Comparison of ENCODE assay signal across 1 mouse cellular context in genomic region chr8:71441404-71441803, GRCm38 (mm10).
TF ChIP-seq lines count a peak whose summit lies in the region.

No protein-coding gene starts in this region.

TF ChIP-seq in MEL, 35 proteins besides CTCF, POLR2A, EP300 and RAD21 (continued from another document):
- TF ChIP-seq ELF1 (IDR thresholded peaks at IDR 0.05; ENCODE audit: low read depth, low read length), result no peak
- TF ChIP-seq USF2 (IDR thresholded peaks at IDR 0.05; ENCODE audit: borderline replicate concordance in 1 of 2, insufficient read depth in 1 of 2, low read depth in 1 of 2, low read length in 2 of 2), result no peak
- TF ChIP-seq USF1 (IDR thresholded peaks at IDR 0.05; ENCODE audit: low read depth, low read length), result no peak
- no peak for TF ChIP-seq MXI1 (IDR thresholded peaks at IDR 0.05; ENCODE audit: low read depth, low read length)
- TF ChIP-seq MEF2A (IDR thresholded peaks at IDR 0.05; ENCODE audit: extremely low read depth, insufficient replicate concordance, low read depth, low read length, poor library complexity, severe bottlenecking), result no peak
- TF ChIP-seq ZC3H11A (IDR thresholded peaks at IDR 0.05; ENCODE audit: low read depth, low read length), result peak; percentile 96
- no peak for TF ChIP-seq ZKSCAN1 (IDR thresholded peaks at IDR 0.05; ENCODE audit: low read depth, low read length)
- TF ChIP-seq TAL1 (IDR thresholded peaks at IDR 0.05; ENCODE audit: low read length), result no peak
- TF ChIP-seq MAX (IDR thresholded peaks at IDR 0.05; ENCODE audit: low read length), result no peak
- no peak for TF ChIP-seq KAT2A (conservative IDR thresholded peaks at IDR 0.05; ENCODE audit: low read depth, low read length)
- no peak for TF ChIP-seq MYB (IDR thresholded peaks at IDR 0.05; ENCODE audit: low read depth, low read length)
- no peak for TF ChIP-seq HCFC1 (IDR thresholded peaks at IDR 0.05; ENCODE audit: low read depth, low read length)
- TF ChIP-seq BHLHE40 (IDR thresholded peaks at IDR 0.05; ENCODE audit: borderline replicate concordance, low read depth, low read length), result no peak
